Mouse (Mus musculus): Measurements from ENCODE around the gene Heatr9.

DNA sequence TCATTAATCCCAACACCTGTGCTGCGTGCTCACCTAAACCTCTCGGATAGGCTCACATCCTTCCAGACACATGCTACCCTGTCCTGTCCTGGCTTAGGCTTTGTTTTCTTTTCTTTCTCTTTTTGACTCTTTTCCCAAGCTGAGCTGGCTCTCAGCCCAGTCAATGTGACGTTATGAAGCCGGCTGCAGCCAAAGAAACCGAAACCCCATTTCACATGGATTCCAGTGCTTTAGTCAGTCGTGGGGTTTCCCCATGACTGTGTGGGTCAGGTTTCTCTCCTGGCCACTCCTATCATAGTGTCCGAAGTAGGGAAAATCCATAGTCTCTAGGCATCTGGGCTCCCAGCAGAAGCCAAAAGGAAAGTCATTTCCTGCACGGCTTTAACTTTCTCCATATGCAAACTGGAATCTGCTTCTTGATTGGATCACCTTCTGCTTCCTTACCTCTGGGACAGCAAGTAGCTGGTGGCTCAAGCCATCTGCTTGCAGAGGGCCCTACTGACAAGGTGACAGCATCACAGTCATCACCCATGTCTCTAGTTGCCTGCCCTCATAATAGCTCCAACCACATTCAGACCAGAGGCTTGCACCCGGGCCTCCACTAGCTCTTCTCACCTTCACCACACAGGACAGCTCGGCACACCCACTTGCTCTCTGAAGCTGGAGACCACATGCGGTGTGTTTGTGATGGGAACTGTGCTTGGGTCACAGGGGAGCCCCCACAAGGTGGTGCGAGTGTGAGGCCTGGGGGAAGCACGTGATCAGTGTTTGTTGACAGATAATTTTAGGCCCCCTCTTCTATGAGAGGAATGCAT lies 12.8 kb upstream of the Heatr9 start:
- TF ChIP-seq CTCF (IDR thresholded peaks at IDR 0.05; ENCODE audit: extremely low read depth, insufficient read depth, low read length) (no peak), POLR2A (IDR thresholded peaks at IDR 0.05; ENCODE audit: extremely low read depth, insufficient read depth, low read length) (no peak)

All from cortical plate, adult 2 months (tissue).